Mouse (Mus musculus) CH12.LX (cell line): ENCODE measurements at regions not wholly inside any gene's neighbourhood (a gene's known extent, or its start where the extent isn't known, plus 50 kb on each side); places are given as distances from the start of the nearest gene placed in this dataset.

Experiments
- DNase-seq: peaks from one replicate; pipeline ENCODE4 v3.0.0-alpha.2; 2013; ENCODE audit errors: extremely low read depth
- H3K27ac ChIP-seq: 2 replicates; pipeline ENCODE4 v1.5.1; 2012; ENCODE audit warnings: low read depth, mild to moderate bottlenecking, control low read depth, moderate library complexity; ENCODE audit not compliant: insufficient read depth
- H3K27me3 ChIP-seq: replicated peaks from 2 replicates; pipeline ENCODE3; 2012; ENCODE audit warnings: inconsistent platforms
- H3K36me3 ChIP-seq, 2 experiments: replicated peaks in 1 of 2; 2 replicates each; pipeline versions ENCODE3 to v1.6.1; 2012; ENCODE audit warnings: inconsistent platforms in 1 of 2, low read length in 1 of 2, mild to moderate bottlenecking in 1 of 2, mixed read lengths in 1 of 2, moderate library complexity in 1 of 2; ENCODE audit not compliant: control insufficient read depth in 1 of 2, insufficient read depth in 1 of 2
- H3K4me1 ChIP-seq, 2 experiments: 2 replicates each; pipeline ENCODE4 v1.6.1; 2012; ENCODE audit warnings: inconsistent platforms in 1 of 2, moderate library complexity in 1 of 2; ENCODE audit not compliant: insufficient read depth in 2 of 2, control insufficient read depth in 1 of 2
- H3K4me2 ChIP-seq: 2 replicates; pipeline ENCODE4 v1.6.1; 2012; ENCODE audit warnings: low read depth, mild to moderate bottlenecking, control low read depth; ENCODE audit not compliant: poor library complexity, insufficient read depth, severe bottlenecking
- H3K4me3 ChIP-seq, 3 experiments: fragments of 150-350 bp in 1 of 3; sonication (generic) in 1 of 3; replicated peaks in 1 of 3; 2 replicates each; pipeline versions ENCODE3 to v1.5.1; 2011 to 2012; ENCODE audit warnings: low read depth in 2 of 3, low read length in 2 of 3, mild to moderate bottlenecking in 2 of 3, moderate library complexity in 2 of 3, control low read depth in 1 of 3, improper control_type of control experiment in 1 of 3, inconsistent platforms in 1 of 3, mixed read lengths in 1 of 3; ENCODE audit not compliant: poor library complexity in 1 of 3
- H3K79me2 ChIP-seq: replicated peaks from 2 replicates; pipeline ENCODE4 v1.6.1; 2012; ENCODE audit warnings: mild to moderate bottlenecking, moderate library complexity; ENCODE audit not compliant: control insufficient read depth, poor library complexity, insufficient read depth, severe bottlenecking; ENCODE audit errors: extremely low read depth
- H3K9ac ChIP-seq: 2 replicates; pipeline ENCODE4 v1.6.1; 2012; ENCODE audit warnings: low read depth, mild to moderate bottlenecking, control low read depth, moderate library complexity; ENCODE audit not compliant: insufficient read depth
- H3K9me3 ChIP-seq: replicated peaks from 2 replicates; pipeline ENCODE3; 2012; ENCODE audit warnings: low read length, inconsistent platforms, mixed read lengths
- CHD1 ChIP-seq: IDR thresholded peaks from 2 replicates; pipeline ENCODE4 v1.6.1; 2012; ENCODE audit warnings: low read depth, low read length, improper control_type of control experiment, inconsistent platforms
- CTCF ChIP-seq, 2 experiments: IDR thresholded peaks in 1 of 2; conservative IDR thresholded peaks in 1 of 2; 2 replicates each; pipeline ENCODE4 v1.5.1; 2011 to 2012; ENCODE audit warnings: low read depth in 2 of 2, low read length in 2 of 2, improper control_type of control experiment in 1 of 2, inconsistent platforms in 1 of 2, mild to moderate bottlenecking in 1 of 2, moderate library complexity in 1 of 2
- GABPA ChIP-seq: IDR thresholded peaks from 2 replicates; pipeline ENCODE4 v1.6.1; 2012; ENCODE audit warnings: low read depth, low read length, improper control_type of control experiment, inconsistent platforms; ENCODE audit not compliant: insufficient replicate concordance
- JUN ChIP-seq: IDR thresholded peaks from 2 replicates; pipeline ENCODE4 v1.6.1; 2011; ENCODE audit warnings: low read depth, mild to moderate bottlenecking, low read length, improper control_type of control experiment, moderate library complexity; ENCODE audit not compliant: insufficient read depth
- JUND ChIP-seq: conservative IDR thresholded peaks from 2 replicates; pipeline ENCODE4 v1.6.1; 2011; ENCODE audit warnings: low read depth, low read length, improper control_type of control experiment
- KAT2A ChIP-seq: IDR thresholded peaks from 2 replicates; pipeline ENCODE4 v1.6.1; 2012; ENCODE audit warnings: low read length, improper control_type of control experiment, inconsistent platforms; ENCODE audit not compliant: insufficient replicate concordance
- MYC ChIP-seq: IDR thresholded peaks from 2 replicates; pipeline ENCODE4 v1.6.1; 2011; ENCODE audit warnings: low read depth, mild to moderate bottlenecking, improper control_type of control experiment, low read length
- RCOR1 ChIP-seq: conservative IDR thresholded peaks from 2 replicates; pipeline ENCODE4 v1.6.1; 2012; ENCODE audit warnings: low read depth, mild to moderate bottlenecking, inconsistent platforms, low read length, improper control_type of control experiment
- dilution Hi-C: fragments of 300-500 bp; cut with MboI; formaldehyde crosslinking; loops from 2 replicates; pipeline ENCODE4 v1.14.3; 2020; ENCODE audit warnings: low sequenced_read_pairs; ENCODE audit not compliant: extremely low pct_unique_long_range_greater_than_20kb, extremely low pct_ligation_motif_present
- in situ Hi-C: fragments of 300-500 bp; cut with MboI; formaldehyde crosslinking; loops from 3 replicates; pipeline ENCODE4 v1.14.3; 2019; ENCODE audit warnings: low sequenced_read_pairs, low pct_ligation_motif_present, low pct_unique_long_range_greater_than_20kb, mixed read lengths

DNA sequence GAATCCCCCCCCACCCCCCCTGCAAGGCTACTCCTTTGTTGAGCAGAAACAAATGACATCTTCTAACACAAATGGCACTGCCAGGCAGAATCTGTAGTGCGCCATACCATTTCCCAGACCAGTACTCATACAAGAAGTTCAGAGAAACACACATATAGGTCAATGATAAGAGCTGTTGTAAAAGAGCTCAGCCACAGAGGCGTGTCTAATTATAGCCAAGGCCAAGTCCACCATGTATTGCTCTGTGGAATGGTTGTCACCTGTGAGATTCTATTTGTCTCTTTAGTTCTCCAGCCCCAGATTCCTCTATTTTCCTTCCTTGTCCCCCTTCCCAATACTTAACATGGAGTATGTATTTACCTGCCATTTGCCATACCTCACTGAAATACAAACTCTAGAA lies 72.0 kb upstream of the Anapc15-ps start:
- in situ Hi-C loops: no loop called here
- DNase-seq: no peak
- no peaks in the 10 kb centered on the region for H3K79me2 ChIP-seq
- H3K4me3 ChIP-seq: no peak overlapping the region
- no peak overlapping the region for H3K9ac ChIP-seq
- TF ChIP-seq MYC: no peak
- no peaks in the 10 kb centered on the region for H3K9me3 ChIP-seq
- H3K4me1 ChIP-seq: peaks cover 2 to 13% of the 10 kb centered on the region in 2 experiments; a peak in 3 of 4 replicates
- H3K27me3 ChIP-seq: no peaks in the 10 kb centered on the region
- no peak overlapping the region for H3K27ac ChIP-seq
- H3K36me3 ChIP-seq: no peaks in the 10 kb centered on the region
- H3K4me2 ChIP-seq: no peak overlapping the region
- dilution Hi-C loops: no loop called here

DNA sequence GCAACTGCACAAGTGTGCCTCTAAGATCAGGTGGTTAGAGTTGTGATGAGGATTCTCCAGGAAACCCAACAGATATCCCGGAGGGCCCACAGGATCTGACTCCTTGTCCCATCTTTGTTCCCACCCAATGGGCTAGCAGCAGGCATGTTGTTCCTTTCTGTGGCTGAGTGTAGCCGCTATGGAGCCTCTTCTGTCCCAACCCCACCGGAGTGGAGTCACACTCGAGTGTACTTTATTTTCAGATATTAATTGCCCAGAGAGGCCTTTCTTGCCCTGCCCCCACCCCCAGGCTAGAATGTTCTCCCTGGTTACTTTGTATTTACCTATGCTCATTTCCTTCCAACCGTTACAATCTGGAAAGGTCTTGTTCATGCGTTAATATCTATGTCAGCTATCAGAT lies 70.4 kb upstream of the Anapc15-ps start:
- in situ Hi-C loops: no loop called here
- no peaks in the 10 kb centered on the region for H3K27me3 ChIP-seq
- H3K79me2 ChIP-seq: no peaks in the 10 kb centered on the region
- no peak for DNase-seq
- no peak overlapping the region for H3K9ac ChIP-seq
- no peak for TF ChIP-seq GABPA
- TF ChIP-seq KAT2A: no peak
- TF ChIP-seq JUN: no peak
- no peak for TF ChIP-seq RCOR1
- TF ChIP-seq, all 38 proteins: peak for 0
- no peaks in the 10 kb centered on the region for H3K9me3 ChIP-seq
- no peak overlapping the region for H3K27ac ChIP-seq
- no peaks in the 10 kb centered on the region for H3K36me3 ChIP-seq
- peaks cover 2 to 13% of the 10 kb centered on the region in 2 experiments; a peak in 3 of 4 replicates for H3K4me1 ChIP-seq
- H3K4me3 ChIP-seq: no peak overlapping the region
- no peak overlapping the region for H3K4me2 ChIP-seq
- dilution Hi-C loops: no loop called here

DNA sequence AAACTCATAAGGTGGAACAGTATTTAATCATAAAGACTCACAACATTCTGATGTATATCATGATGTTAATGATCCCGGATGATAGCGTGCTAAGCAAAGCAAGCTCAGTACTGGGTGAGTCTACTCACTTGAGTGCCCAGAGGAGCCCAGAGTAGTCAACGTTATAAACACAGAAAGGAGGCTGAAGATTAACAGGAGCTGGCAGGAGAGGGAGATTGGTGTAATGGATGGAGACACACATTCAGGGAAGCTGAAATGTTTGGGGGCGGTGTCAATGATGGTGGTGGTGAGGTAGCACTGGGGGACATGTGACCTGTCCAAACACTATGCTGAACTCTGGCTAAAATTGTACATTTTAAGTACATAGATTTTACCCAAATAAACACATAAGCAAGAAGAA lies 66.2 kb upstream of the Anapc15-ps start:
- no peak overlapping the region for H3K27ac ChIP-seq
- no peaks in the 10 kb centered on the region for H3K27me3 ChIP-seq
- no peaks in the 10 kb centered on the region for H3K79me2 ChIP-seq
- in situ Hi-C loops (no loop called here), dilution Hi-C loops (no loop called here)
- H3K9me3 ChIP-seq: no peaks in the 10 kb centered on the region
- H3K9ac ChIP-seq: no peak overlapping the region
- TF ChIP-seq JUND (no peak), CTCF (conservative IDR thresholded peaks at IDR 0.05 in 1 of 2, IDR thresholded peaks at IDR 0.05 in 1 of 2; ENCODE audit: low read depth in 2 of 2, low read length in 2 of 2) (no peak), CHD1 (no peak), GABPA (no peak)
- DNase-seq: no peak
- no peak overlapping the region for H3K4me2 ChIP-seq
- H3K4me3 ChIP-seq: no peak overlapping the region
- peaks cover 0 to 3% of the 10 kb centered on the region in 2 experiments; a peak in 2 of 4 replicates for H3K4me1 ChIP-seq
- no peaks in the 10 kb centered on the region for H3K36me3 ChIP-seq
